Mouse (Mus musculus): Measurements from ENCODE around the gene Prdm10. TPM values are rescaled to one million over a fixed set of nuclear protein-coding genes. Genes with fewer than 3 reads are reported as not detected.
A peak's percentile ranks its signal among the peaks of the same experiment; 100 is the strongest.

Gene Prdm10
- total RNA-seq, 2 experiments from 2014 or later, result 22.0 to 23.1 TPM

DNA sequence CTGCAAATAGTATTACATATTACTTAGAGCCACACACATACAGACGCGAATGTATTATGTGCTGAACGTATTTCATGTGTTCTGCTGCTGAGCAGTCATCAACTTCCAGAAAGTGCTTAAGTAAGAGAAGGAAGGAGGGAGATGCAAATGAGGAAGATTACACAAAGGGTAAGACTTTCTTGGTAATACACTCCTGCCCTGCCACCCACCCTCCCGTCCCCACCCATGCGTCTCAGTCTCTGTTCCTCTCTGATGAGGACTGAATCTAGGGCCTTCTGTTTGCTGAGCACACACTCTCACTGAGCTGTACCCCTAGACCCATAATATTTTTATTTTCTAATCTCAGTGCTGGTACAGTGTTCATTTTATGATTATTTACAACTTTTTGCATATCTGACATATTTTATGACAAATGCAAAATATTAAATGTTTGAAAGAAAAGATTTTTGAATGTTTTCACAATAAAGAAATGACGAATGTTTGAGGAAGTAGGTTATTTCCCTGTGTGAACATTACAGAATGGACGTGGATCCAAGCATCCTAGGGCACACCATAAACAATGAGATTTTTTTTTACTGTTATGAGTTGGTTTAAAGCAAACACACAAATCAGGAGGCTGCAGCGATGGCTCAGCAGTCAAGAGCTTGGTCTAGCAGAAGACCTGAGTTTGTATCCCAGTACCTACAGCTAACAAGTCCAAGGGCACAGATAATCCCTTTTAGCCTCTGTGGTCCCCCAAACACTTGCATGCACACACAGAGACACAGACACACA is 32.7 kb upstream of the Prdm10 start:
- Histone ChIP-seq H3K27ac (no peak overlapping the region), H3K4me3 (no peak overlapping the region)
- no peak for TF ChIP-seq CTCF (conservative IDR thresholded peaks at IDR 0.05)
- DNase-seq (ENCODE audit: low spot score in 2 of 2), result no peak

DNA sequence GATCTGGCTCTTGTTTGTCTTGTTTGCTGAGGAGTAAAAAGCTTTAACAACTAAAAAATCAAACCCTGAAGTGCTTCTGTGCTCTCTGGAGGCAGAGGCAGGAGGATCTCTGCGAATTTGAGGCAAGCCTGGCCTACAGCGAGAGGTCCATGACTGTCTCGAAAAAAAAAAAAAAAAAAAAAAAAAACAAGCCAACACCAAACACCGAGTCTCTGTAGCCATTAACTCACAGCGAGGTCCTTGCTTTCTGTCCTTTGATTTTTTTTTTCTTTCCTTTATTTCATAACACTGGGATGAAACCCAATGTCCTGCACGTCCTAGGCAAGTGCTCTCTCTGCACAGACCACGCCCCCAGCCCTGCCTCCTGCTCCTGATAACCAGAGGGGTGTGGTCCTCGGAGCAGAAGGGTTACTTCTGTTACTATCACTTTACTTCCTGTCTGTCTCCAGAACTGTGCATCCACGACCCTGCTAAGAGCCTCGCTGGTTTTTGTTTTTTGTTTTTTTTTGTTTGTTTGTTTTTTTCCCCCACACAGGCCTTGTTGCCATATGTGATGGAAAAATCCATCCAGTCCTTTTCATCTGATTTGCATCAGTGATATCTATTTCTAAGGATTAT is 28.0 kb upstream of the Prdm10 start:
- H3K4me3 ChIP-seq, result no peak overlapping the region
- H3K27ac ChIP-seq, result no peak overlapping the region
- TF ChIP-seq CTCF (conservative IDR thresholded peaks at IDR 0.05), result no peak
- no peak for DNase-seq (ENCODE audit: low spot score in 2 of 2)

DNA sequence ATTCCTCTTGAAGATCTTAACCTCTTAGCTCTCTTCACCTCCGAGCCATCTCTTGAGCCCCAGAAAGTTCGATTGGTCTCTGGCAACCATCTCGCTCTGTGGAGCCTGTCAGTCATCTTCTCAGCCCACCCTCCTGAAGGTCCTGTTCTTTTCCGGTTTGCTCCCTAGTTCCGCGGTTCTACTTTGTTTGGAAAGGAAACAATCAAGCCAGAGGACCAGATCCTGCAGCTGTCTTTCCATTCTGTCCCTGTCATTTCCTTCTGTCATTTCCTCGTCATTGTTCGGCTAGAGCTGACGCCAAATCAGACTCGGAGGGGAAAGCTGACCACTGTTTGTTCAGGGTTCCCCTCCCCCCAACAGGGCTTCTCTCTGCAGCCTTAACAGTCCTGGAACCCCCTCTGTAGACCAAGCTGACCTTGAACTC is 27.0 kb upstream of the Prdm10 start:
- H3K27ac ChIP-seq, result peak overlapping the region; percentile 47; the same call in 1 of the 2 replicates
- DNase-seq (ENCODE audit: low spot score in 2 of 2), result no peak
- TF ChIP-seq CTCF (conservative IDR thresholded peaks at IDR 0.05), result no peak
- H3K4me3 ChIP-seq, result peak overlapping the region; percentile 16; the same call in 1 of the 2 replicates

DNA sequence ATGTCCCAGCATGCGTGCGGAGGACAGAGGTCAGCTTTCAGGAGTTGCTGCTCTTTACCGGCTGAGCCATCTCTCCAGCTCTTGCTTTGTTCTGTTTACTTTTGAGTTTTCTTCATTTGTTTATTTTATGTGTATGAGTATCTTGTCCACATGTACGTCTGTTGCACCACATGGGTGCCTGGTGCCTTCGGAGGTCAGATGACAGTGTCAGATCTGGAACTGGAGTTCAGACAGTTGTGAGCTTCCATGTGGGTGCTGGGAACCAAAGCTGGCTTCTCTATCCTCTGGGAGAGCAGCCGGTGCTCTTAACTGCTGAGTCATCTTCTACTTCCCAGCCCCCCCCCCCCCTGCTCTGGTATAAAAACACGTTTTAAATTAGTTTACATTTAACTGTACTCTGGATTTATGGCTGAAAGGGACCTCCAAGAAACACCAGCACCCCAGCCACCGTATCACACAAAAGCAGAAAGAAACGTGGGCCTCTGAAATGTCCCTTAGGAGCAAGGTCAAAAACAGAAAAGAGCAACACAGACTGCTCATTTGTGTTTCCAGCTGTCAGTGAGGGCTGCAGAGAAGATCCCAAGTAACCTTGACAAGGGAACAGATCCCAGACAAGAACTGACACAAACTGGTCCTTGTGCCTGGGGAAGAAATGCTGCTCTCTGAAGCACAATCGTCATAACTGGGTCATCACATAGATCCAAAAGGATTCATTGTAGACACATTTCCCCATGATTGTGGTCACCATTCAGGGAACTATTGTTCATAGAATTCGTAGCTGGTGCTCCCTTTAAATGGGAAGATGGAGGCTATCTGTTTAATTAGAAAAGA is 26.3 kb upstream of the Prdm10 start:
- no peak for TF ChIP-seq CTCF (conservative IDR thresholded peaks at IDR 0.05)
- Histone ChIP-seq H3K27ac (peak overlapping the region; percentile 47; the same call in 1 of the 2 replicates), H3K4me3 (no peak overlapping the region)
- DNase-seq (ENCODE audit: low spot score in 2 of 2), result no peak

DNA sequence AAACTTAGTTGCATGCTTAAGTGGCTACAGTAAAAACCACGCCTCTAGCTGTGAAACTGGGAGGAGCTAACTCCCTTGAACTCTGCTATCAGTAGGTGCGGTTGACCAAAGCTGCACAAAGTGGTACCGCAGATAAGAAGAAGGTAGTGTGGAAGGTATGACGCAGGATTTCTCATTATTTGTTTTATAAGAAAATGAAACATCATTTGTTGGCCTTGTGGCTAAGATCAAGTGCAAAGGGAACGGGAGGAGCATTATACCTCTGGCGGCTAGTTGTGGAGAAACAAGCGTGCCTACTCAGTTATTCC is 25.7 kb upstream of the Prdm10 start:
- no peak overlapping the region for H3K4me3 ChIP-seq
- H3K27ac ChIP-seq, result no peak overlapping the region
- no peak for DNase-seq (ENCODE audit: low spot score in 2 of 2)
- TF ChIP-seq CTCF (conservative IDR thresholded peaks at IDR 0.05), result no peak

GRCm38 (mm10) chr9:31255953-31256352 is 24.4 kb upstream of the Prdm10 start:
- Histone ChIP-seq H3K27ac (no peak overlapping the region), H3K4me3 (no peak overlapping the region)
- TF ChIP-seq CTCF (conservative IDR thresholded peaks at IDR 0.05), result no peak
- no peak for DNase-seq (ENCODE audit: low spot score in 2 of 2)

- no peak for DNase-seq (ENCODE audit: low spot score in 2 of 2)
- no peak overlapping the region for H3K27ac ChIP-seq
- no peak for TF ChIP-seq CTCF (conservative IDR thresholded peaks at IDR 0.05)
- H3K4me3 ChIP-seq, result no peak overlapping the region
These were observed 22.1 kb upstream of the Prdm10 start for GRCm38 (mm10) chr9:31258237-31258636.

DNA sequence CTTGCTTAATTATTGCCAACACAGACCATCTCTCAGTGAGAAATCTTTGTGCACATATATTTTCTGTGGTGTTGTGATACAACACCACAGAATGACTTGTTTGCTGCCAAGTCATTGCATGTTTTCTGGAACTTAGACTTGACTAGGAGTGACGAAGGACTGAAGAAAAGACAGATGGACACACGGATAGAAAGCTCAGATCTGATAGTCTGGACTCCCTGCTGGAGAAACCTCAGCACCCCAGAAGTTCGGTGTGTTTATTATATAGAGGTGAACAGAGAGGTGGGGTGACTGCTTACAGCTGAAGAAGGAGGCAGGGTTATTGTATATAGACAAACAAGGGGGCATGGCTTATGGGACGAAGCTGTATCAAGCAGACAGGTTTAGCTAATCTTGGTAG is 20.1 kb upstream of the Prdm10 start:
- Histone ChIP-seq H3K27ac (no peak overlapping the region), H3K4me3 (no peak overlapping the region)
- TF ChIP-seq CTCF (conservative IDR thresholded peaks at IDR 0.05), result no peak
- DNase-seq (ENCODE audit: low spot score in 2 of 2), result no peak

DNA sequence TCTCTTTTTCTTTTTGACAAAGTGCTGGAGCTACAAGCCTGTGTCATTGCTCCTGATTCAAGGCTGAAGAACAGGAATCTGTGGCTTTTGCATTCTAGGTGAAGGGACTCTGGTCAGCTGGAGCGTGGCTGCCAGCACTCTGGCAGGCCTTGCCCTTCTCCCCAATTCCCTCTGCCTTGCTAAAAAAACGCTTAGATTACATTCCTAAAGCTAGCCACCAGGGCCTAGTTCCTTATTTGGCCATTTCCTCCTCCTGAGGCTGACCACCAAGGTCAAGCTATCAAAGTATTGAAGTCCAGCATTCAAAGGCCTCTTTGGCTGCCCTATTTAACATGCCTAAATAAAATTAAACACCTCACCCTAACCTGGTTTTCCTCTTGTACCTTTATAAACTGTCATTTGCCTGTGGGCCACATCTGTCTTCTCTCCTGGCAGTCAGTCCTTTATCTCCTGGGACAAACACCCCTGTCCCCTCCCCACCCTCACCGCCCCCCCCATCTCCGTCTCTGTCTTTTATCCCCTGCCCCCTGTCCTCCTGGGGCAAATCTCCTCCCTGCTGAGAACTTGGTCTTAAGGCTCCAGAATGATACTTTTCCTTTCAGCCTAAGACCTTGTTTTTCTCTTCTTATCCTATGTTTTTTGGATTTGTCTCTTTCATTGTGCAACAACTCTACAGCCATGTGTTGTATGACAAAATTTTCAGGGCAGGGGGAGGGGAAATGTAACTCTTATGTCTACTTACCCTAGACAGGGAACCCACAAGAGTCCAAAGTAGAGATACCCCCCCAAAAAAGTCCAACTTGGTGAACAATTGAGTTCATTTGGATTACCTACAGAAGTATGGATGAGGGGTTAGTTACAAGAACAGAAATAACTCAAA is 17.9 kb upstream of the Prdm10 start:
- no peak overlapping the region for H3K4me3 ChIP-seq
- no peak for TF ChIP-seq CTCF (conservative IDR thresholded peaks at IDR 0.05)
- no peak overlapping the region for H3K27ac ChIP-seq
- DNase-seq (ENCODE audit: low spot score in 2 of 2), result no peak

- TF ChIP-seq CTCF (conservative IDR thresholded peaks at IDR 0.05), result no peak
- H3K27ac ChIP-seq, result no peak overlapping the region
- no peak for DNase-seq (ENCODE audit: low spot score in 2 of 2)
- H3K4me3 ChIP-seq, result no peak overlapping the region
These were observed 14.2 kb upstream of the Prdm10 start for GRCm38 (mm10) chr9:31266013-31266659.

GRCm38 (mm10) chr9:31271221-31272015 is 8.9 kb upstream of the Prdm10 start:
- no peak overlapping the region for H3K27ac ChIP-seq
- H3K4me3 ChIP-seq, result no peak overlapping the region
- TF ChIP-seq CTCF (conservative IDR thresholded peaks at IDR 0.05), result no peak
- no peak for DNase-seq (ENCODE audit: low spot score in 2 of 2)
